Comparison of ENCODE assay signal across 13 mouse cellular contexts in the genomic region with DNA sequence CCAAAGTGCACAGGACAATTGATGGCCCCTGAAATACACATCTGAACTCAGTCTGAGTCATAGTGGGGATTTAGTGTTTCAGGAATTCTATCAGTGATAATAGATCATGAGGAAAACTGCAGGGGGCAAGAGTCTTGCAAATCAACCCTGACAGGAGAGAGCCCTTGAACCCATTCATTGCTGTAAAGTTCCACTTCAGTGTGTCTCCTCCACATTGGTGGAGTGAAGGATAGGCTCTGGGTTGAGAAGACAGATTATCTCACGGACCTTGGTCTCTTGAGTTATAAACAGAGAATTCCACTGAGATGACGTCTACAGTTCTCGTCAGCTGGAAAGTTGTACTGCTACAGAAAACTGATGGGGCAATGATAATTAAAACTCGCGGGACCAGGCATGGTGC.
"Had no signal": no experiment of that assay in that cellular context is flagged by ENCODE, and none has a peak within 500 bp of the region (broad histone marks: within the 10 kb centered on the region; RNA-seq: fewer than 3 reads in every experiment).

No protein-coding gene starts in this region.

- H3K27me3 ChIP-seq: liver, embryonic 15.5 days; neural tube, embryonic 12.5 days had no signal

- H3K4me3 ChIP-seq: limb, embryonic 10.5 days; liver, embryonic 15.5 days; midbrain, embryonic 10.5 days; neural tube, embryonic 12.5 days had no signal

- H3K27ac ChIP-seq: kidney, postnatal 0 days; limb, embryonic 10.5 days; liver, embryonic 15.5 days; midbrain, embryonic 10.5 days; neural tube, embryonic 12.5 days had no signal

- H3K4me1 ChIP-seq: limb, embryonic 10.5 days; liver, embryonic 15.5 days; midbrain, embryonic 10.5 days had no signal

- H3K36me3 ChIP-seq: limb, embryonic 10.5 days; liver, embryonic 15.5 days; midbrain, embryonic 10.5 days; neural tube, embryonic 12.5 days had no signal

- ATAC-seq: lung, postnatal 0 days had no signal

- DNase-seq: kidney, postnatal 4 days; lung, adult 2 months; lung, postnatal 36 days; midbrain, embryonic 14.5 days; right cerebral cortex, postnatal 14 days; thymus, postnatal 36 days had no signal

- H3K9ac ChIP-seq: liver, embryonic 15.5 days; neural tube, embryonic 12.5 days had no signal

- H3K4me2 ChIP-seq: liver, embryonic 11.5 days; liver, embryonic 15.5 days; neural tube, embryonic 12.5 days had no signal

- H3K9me3 ChIP-seq: limb, embryonic 10.5 days; liver, embryonic 15.5 days; midbrain, embryonic 10.5 days; neural tube, embryonic 12.5 days had no signal
